Mouse (Mus musculus) Patski (cell line): ENCODE measurements around the gene Rps27a. TPM values are rescaled to one million over a fixed set of nuclear protein-coding genes. Genes with fewer than 3 reads are reported as not detected.

Experiments used
- ATAC-seq: fragments of 100-300 bp; one replicate; pipeline ENCODE4 v1.8.0; 2021
- CTCF ChIA-PET: fragments of 350-600 bp; sonication (Branson Sonifier 250); formaldehyde crosslinking; loops from one replicate; lab custom pipeline; 2022; ENCODE audit warnings: inconsistent platforms; lab: Charles Lee
- POLR2A ChIA-PET: fragments of 350-600 bp; sonication (Branson Sonifier 250); formaldehyde crosslinking; loops from one replicate; lab custom pipeline; 2022; ENCODE audit warnings: antibody characterized with exemption, inconsistent platforms; lab: Charles Lee
- DNase-seq: peaks from one replicate; pipeline ENCODE4 v3.0.0-alpha.2; 2011; ENCODE audit warnings: low read depth, low spot score
- H3K27me3 ChIP-seq: fragments of 371-371 bp; one replicate; pipeline ENCODE4 v1.5.1; 2021
- CTCF ChIP-seq: fragments of 100-300 bp; IDR thresholded peaks from one replicate; pipeline ENCODE4 v1.5.1; 2021
- in situ Hi-C: fragments of 300-500 bp; cut with MboI; formaldehyde crosslinking; loops from 3 replicates; pipeline ENCODE4 v1.11.1; 2018; ENCODE audit warnings: low pct_unique_long_range_greater_than_20kb, mixed read lengths
- polyA plus RNA-seq: library from polyadenylated mRNA; unstranded; gene quantifications from one replicate; pipeline ENCODE4 v1.2.3, GENCODE M21; 2021

The Rps27a gene
- polyA plus RNA-seq, 1 experiment from 2014 or later: 545 TPM

DNA sequence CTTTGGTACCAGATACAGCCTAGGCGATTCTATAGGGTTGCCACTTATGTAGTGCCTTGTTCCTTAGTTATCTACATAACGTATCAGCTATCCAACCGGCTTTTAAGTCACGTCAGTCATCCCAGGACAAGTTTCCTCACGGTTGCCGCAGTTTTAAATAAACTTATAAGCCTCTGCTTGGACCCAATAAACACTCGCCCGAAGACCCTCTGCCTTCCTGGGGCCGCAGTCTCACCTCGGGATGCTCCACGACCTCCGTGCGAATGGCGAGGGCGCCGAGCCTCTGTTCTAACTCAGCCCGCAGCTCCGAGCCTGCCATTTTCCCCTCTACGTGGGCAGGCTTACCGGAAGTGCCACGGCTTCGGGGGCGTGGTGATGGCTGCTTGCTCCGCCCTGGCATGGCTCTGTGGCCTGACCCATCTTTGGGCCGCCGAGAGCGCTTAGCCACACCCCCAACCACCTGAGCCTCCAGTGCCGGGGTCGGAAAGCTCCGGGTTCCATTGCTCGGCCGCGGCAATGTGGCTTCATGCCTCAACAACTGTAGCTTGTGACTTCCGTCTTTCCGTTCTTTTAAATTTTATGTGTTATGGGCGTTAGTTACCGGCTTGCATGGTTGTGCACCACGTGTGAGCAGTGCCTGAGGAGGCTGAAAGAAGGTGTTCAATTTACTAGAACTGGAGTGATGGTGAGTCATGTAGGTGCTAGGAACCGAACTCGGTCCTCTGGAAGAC is 33.1 kb downstream of the Rps27a start, which contains the start of gene Prorsd1:
TSS of gene Prorsd1 (minus strand) at position 352 of the 731 bp plus-strand sequence.
- DNase-seq (no peak), ATAC-seq (peak; percentile 99)
- ChIA-PET POLR2A (no interaction called here), CTCF (no interaction called here)
- peaks cover 12% of the 10 kb centered on the region for H3K27me3 ChIP-seq
- TF ChIP-seq CTCF: no peak
- in situ Hi-C loops: no loop called here

DNA sequence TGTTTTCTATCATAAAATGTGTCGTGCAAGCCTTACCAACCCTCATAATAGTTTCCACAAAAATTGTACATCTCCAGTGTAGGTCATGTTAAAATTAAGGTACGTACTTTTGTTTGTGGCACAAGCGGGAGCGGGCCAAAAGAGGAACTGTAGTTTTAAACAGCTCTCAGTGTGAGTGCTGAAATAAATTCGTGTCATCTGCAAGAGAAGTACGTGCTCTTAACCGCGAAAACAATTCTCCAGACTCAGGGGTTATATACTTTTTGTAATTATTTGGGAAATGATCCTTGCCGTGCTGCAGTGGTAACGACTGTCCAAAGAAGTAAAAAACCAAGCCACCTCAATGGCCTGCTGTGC is 33.6 kb downstream of the Rps27a start:
- DNase-seq (no peak), ATAC-seq (no peak)
- in situ Hi-C loops: no loop called here
- H3K27me3 ChIP-seq: peaks cover 6% of the 10 kb centered on the region
- CTCF ChIA-PET: no interaction called here
- POLR2A ChIA-PET: no interaction called here
- TF ChIP-seq CTCF: no peak

DNA sequence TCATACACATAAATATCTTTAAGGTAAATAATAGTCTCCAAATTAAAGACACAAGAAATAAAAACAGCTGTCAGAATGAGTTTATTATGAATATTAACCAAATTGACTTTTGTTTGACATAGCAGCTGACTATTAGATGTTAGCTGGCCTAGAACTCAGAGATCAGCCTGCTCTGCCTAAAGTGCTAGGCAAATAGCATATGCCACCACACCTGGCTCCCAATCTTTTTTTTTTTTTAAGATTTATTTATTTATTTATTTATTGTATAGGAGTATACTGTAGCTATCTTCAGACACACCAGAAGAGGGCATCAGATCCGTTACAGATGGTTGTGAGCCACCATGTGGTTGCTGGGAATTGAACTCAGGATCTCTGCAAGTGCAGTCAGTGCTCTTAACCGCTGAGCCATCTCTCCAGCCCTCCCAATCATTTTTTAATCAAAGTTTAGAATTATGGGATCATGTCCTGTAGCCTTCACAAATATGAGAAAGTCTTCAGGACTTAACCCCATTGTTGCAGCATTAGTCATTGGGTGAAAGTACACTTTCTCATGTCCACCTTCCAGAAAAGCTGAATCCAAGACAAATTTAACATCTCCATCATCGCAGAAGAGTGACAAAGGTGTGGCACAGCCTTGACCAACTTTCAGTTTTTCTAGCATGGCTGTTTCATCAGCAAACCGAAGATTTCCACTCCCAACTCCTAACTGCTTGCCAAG is 34.9 kb downstream of the Rps27a start:
- in situ Hi-C loops: no loop called here
- TF ChIP-seq CTCF: peak; percentile 10
- ChIA-PET CTCF (interaction anchor here (0.7 kb wide), 1 partner anchor 264 kb away, joined by 3 read pairs; no protein-coding TSS in a partner anchor), POLR2A (no interaction called here)
- no peaks in the 10 kb centered on the region for H3K27me3 ChIP-seq
- DNase-seq: no peak
- no peak for ATAC-seq

DNA sequence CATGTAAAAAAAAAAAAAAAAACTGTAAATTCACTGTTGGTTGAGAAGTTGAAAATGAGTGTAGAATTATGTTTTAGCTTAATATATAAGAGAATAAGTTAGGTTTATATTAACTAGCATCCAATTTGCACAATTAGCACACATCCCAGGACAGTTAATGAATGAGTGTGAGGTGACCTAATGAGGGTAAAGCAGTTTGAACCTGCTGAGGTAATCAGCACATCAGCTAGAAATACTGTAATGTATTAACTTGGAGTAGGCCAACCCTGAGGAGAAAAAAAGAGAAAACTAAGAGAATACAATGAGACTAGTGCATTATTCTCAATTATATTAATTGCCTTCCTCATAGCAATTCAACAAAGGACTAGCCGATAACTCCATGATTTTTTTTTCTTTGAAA is 38.5 kb downstream of the Rps27a start:
- DNase-seq (no peak), ATAC-seq (no peak)
- in situ Hi-C loops: no loop called here
- no peaks in the 10 kb centered on the region for H3K27me3 ChIP-seq
- ChIA-PET POLR2A (interaction anchor here (1.5 kb wide), 1 partner anchor 18 kb away, joined by 3 read pairs; no protein-coding TSS in a partner anchor), CTCF (no interaction called here)
- TF ChIP-seq CTCF: no peak

DNA sequence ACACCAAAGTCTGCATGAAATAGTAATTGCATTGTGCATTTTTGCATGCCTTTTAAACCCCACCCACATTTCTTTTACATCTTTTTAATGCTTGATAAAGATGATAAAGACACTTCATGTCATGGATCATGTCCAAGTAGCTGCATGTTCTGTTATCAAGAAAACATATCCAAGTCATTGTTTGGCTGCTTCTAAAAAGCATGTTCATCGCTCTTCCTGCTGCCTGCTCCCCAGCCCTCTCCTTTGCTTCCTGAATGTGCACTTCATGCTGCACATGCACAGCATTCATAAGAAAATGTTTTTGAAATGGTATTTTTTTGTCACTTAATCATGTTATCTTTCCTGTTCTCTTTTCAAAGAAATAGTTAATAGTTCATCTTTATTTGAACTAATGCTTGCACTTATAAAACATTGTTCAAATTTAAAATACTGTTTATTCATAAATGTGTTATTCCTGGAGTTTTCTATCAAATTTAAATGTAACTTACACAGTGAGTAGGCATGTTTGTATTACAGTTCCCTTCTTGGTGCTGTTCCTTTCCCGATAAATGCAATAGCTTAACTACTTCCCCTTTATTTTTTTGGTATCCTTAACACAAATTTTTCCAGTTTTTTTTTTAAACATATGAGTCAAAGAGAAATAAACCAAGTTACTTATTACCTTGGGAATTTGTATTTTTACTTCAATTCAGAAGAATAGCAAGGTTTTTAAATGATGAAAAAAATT is 42.8 kb downstream of the Rps27a start:
- CTCF ChIA-PET: interaction anchor here (1.0 to 2.2 kb wide), 2 partner anchors 10 to 12 kb away, joined by 3 to 9 read pairs; no protein-coding TSS in a partner anchor
- in situ Hi-C loops: no loop called here
- no peak for TF ChIP-seq CTCF
- POLR2A ChIA-PET: no interaction called here
- H3K27me3 ChIP-seq: no peaks in the 10 kb centered on the region
- DNase-seq: no peak
- ATAC-seq: no peak

DNA sequence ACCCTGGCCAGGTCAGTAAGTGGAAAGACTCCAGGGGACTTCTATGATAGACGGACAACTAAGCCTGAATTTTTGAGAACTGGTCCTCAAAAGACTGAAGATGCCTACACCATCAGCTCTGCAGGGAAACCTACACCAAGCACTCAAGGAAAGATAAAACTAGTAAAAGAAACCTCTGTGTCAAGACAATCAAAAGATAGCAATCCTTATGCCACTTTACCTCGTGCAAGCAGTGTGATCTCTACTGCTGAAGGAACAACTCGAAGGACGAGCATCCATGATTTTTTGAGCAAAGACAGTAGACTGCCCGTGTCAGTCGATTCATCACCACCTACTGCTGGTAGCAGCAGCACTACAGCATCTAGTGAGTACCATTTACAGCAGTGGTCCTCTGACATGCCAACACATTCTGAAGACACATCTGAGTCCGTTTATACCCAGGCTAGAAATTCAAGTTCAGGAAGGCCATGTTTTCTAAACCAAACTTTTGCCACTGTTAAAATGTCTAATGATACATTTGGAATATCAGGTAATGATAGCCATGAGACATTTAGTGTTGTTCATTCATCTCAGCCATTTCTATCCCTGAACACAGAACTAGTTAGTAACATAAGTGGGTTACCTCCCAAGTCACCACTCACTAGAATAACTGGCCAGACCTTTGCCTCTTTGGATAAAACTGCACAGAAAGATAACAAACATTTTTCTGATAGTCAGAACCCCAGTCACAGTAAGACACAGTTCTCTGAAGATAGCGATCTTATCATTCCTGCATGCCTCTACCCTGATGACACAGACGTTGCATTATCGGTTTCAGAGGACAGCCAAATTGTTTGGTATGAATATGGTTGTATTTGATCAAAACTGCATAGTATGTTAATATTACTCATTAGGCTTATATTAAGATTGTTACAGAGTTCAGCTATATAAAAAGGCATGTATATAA is 43.7 kb downstream of the Rps27a start:
- ChIA-PET POLR2A (no interaction called here), CTCF (no interaction called here)
- ATAC-seq: no peak
- no peaks in the 10 kb centered on the region for H3K27me3 ChIP-seq
- no peak for TF ChIP-seq CTCF
- in situ Hi-C loops: no loop called here
- DNase-seq: no peak

DNA sequence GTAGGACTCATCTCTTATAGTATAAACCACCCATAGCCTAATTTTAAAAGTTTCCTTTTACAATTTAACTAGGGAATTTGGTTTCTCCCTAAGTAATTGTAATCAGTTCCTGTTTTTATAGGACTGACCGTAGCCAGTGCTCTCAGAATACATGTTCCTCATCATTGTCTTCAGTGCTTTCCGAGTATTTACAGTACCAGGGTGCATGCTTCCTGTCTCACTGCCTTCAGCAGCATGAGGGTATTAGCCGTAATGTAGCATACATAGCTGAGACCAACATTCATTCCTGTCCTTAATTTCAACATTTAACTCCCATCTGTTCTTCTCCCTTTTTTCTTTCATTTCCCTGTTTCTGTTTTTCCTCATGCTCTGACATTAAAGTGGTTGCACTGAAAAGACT is 50.9 kb downstream of the Rps27a start:
- no peaks in the 10 kb centered on the region for H3K27me3 ChIP-seq
- no peak for ATAC-seq
- TF ChIP-seq CTCF: no peak
- ChIA-PET POLR2A (no interaction called here), CTCF (no interaction called here)
- in situ Hi-C loops: loop anchor here (25.0 kb wide), 1 partner anchor 235 kb away; no protein-coding TSS in a partner anchor
- DNase-seq: no peak

Other genes starting within 250 kb of the Rps27a start
- 11.5 TPM for gene Ccdc88a, start 174.5 kb downstream of the Rps27a start, polyA plus RNA-seq
- gene Prorsd1, start 33.1 kb downstream of the Rps27a start, polyA plus RNA-seq: 10.9 TPM
- 31.2 TPM for gene Mtif2, start 21.7 kb downstream of the Rps27a start, polyA plus RNA-seq
- 0.40 TPM for gene Clhc1, start 159 bp downstream of the Rps27a start, polyA plus RNA-seq
- 580 TPM for gene Rtn4, start 144.8 kb upstream of the Rps27a start, polyA plus RNA-seq